Mouse (Mus musculus) left cerebral cortex, adult 11 months (tissue): ENCODE data around the gene Zfp341.

ENCODE experiments used
- DNase-seq: peaks from one replicate; pipeline ENCODE4 v3.0.0; 2022; ENCODE audit warnings: low spot score

Gene Zfp341

GRCm38 (mm10) chr2:154633876-154634644 is 21.0 kb downstream of the Zfp341 start:
- DNase-seq = no peak

GRCm38 (mm10) chr2:154635826-154636225 is 22.7 kb downstream of the Zfp341 start:
- no peak for DNase-seq

GRCm38 (mm10) chr2:154638521-154638920 is 25.4 kb downstream of the Zfp341 start:
- no peak for DNase-seq

- DNase-seq = no peak
Measured at GRCm38 (mm10) chr2:154639115-154639514, 26.0 kb downstream of the Zfp341 start.

- DNase-seq = no peak
Measured at GRCm38 (mm10) chr2:154641176-154641575, 28.1 kb downstream of the Zfp341 start.

GRCm38 (mm10) chr2:154642005-154642459 is 28.9 kb downstream of the Zfp341 start:
- no peak for DNase-seq

GRCm38 (mm10) chr2:154642712-154643385 is 29.8 kb downstream of the Zfp341 start:
- no peak for DNase-seq

- DNase-seq = no peak
Measured at GRCm38 (mm10) chr2:154646634-154647033, 33.5 kb downstream of the Zfp341 start.

- no peak for DNase-seq
Measured at GRCm38 (mm10) chr2:154648086-154648485, 35.0 kb downstream of the Zfp341 start.

GRCm38 (mm10) chr2:154650404-154650803 is 37.3 kb downstream of the Zfp341 start:
- DNase-seq = no peak

- no peak for DNase-seq
Measured at GRCm38 (mm10) chr2:154651363-154651762, 38.3 kb downstream of the Zfp341 start, which contains the start of gene Chmp4b. TSS of gene Chmp4b (plus strand) at chr2:154651705.

GRCm38 (mm10) chr2:154654976-154655375 is 41.9 kb downstream of the Zfp341 start:
- DNase-seq = no peak

GRCm38 (mm10) chr2:154655878-154656414 is 42.8 kb downstream of the Zfp341 start:
- no peak for DNase-seq

- DNase-seq = peak; percentile 98
Measured at GRCm38 (mm10) chr2:154656710-154657485, 43.8 kb downstream of the Zfp341 start.

GRCm38 (mm10) chr2:154657486-154658237 is 44.6 kb downstream of the Zfp341 start:
- DNase-seq = no peak

- no peak for DNase-seq
Measured at GRCm38 (mm10) chr2:154659070-154659469, 46.0 kb downstream of the Zfp341 start.

- no peak for DNase-seq
Measured at GRCm38 (mm10) chr2:154659531-154660074, 46.5 kb downstream of the Zfp341 start.

GRCm38 (mm10) chr2:154668680-154669079 is 55.6 kb downstream of the Zfp341 start:
- DNase-seq = no peak

- DNase-seq = no peak
Measured at GRCm38 (mm10) chr2:154670106-154670505, 57.0 kb downstream of the Zfp341 start.

GRCm38 (mm10) chr2:154670741-154671140 is 57.6 kb downstream of the Zfp341 start:
- no peak for DNase-seq

GRCm38 (mm10) chr2:154674008-154674407 is 60.9 kb downstream of the Zfp341 start:
- no peak for DNase-seq
